Mouse (Mus musculus): ENCODE data around the gene Gpr153. TPM values are rescaled to one million over a fixed set of nuclear protein-coding genes. Genes with fewer than 3 reads are reported as not detected.
A peak's percentile ranks its signal among the peaks of the same experiment; 100 is the strongest.

The Gpr153 gene
- polyA plus RNA-seq, 1 experiment = 1.4 TPM

DNA sequence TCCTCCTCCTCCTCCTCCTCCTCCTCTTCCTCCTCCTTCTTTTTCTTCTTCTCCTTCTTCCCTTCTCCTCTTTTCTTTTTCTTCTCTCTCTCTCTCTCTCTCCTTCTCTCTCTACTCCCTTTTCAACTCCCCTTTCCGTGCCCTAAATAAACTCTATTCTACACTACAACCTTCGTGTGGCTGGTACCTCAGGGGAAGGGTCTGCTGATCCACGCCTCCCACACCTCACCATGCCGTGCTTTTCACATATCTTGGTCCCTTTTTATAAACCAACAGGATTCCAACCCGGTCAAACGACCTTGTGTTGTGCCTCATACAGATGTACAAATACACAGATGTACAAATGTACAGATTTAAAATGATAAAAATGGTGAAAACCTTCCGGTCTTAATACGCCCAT, 22.3 kb downstream of the Gpr153 start:
- H3K4me1 ChIP-seq (ENCODE audit: control insufficient read depth, insufficient read depth, low read length) = peaks cover 1% of the 10 kb centered on the region; the same call in 1 of the 2 replicates
- peak overlapping the region; percentile 94; the same call in 1 of the 2 replicates for H3K27ac ChIP-seq (ENCODE audit: control insufficient read depth, insufficient read depth, low read depth, low read length, poor library complexity)
- peak overlapping the region; percentile 95 for H3K4me3 ChIP-seq (replicated peaks; ENCODE audit: control insufficient read depth, low read depth, low read length)
- WGBS = 5% methylated on average over 8 of the region's 8 CpGs
- TF ChIP-seq CTCF (IDR thresholded peaks at IDR 0.05; ENCODE audit: control insufficient read depth, insufficient read depth, low read length) (no peak), POLR2A (IDR thresholded peaks at IDR 0.05; ENCODE audit: borderline replicate concordance, control insufficient read depth, low read depth, low read length) (no peak)

DNA sequence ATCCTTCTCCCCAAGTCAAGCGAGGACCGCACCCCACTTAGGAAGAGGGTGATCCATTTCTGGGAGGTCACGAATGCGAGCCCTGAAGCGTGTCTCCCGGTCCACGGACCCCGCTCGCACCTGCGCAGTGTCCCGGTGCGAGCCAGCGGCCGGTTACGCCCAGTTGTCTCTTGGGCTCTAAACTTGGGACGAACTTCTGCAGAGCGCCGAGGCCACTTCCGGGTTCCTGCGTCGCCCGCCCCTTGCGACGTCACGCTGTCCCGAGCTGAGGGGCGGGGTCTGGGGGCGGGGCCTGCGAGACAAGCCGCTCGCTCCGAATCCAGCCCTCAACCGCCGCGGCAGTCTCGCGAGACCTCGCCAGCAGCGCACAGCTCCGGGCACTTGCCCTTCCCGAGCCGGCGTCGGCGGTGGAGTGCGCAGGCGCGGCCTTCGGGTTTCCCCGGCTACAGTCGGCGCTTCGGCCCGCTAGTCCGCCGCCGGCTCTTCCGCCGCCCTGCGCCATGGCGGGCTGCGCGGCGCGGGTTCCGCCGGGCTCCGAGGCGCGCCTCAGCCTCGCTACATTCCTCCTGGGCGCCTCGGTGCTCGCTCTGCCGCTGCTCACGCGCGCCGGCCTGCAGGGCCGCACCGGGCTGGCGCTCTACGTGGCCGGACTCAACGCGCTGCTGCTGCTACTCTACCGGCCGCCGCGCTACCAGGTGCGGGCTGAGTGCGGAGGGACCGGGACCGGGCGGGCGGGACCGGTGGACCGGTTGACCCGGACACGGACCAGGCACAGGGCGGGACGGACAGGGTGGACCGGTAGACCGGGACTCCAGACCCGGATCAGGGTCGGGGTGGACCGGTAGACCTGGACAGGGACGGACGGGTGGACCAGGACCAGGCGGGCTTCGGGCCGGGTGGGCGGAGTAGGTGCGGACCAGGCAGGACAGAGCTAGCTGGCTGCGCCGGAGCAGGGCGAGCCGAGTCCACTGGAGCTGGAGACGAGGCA, 23.1 kb downstream of the Gpr153 start, which contains the start of gene Icmt:
Gene Icmt (plus strand): TSS at position 354 of the 988 bp plus-strand sequence.
- WGBS = under 1% methylated on average over 118 of the region's 119 CpGs
- Histone ChIP-seq H3K27ac (ENCODE audit: control insufficient read depth, insufficient read depth, low read depth, low read length, poor library complexity) (peak within 1 kb of the TSS; percentile 94), H3K4me3 (replicated peaks; ENCODE audit: control insufficient read depth, low read depth, low read length) (peak within 1 kb of the TSS; percentile 95), H3K4me1 (ENCODE audit: control insufficient read depth, insufficient read depth, low read length) (peaks cover 1% of the 10 kb centered on the region; the same call in 1 of the 2 replicates)
- peak; percentile 94; the same call in 1 of the 2 replicates for TF ChIP-seq POLR2A (IDR thresholded peaks at IDR 0.05; ENCODE audit: borderline replicate concordance, control insufficient read depth, low read depth, low read length)
- TF ChIP-seq CTCF (IDR thresholded peaks at IDR 0.05; ENCODE audit: control insufficient read depth, insufficient read depth, low read length) = 0 out of 2 replicates have a peak, but pooled peaks have one; percentile 4

DNA sequence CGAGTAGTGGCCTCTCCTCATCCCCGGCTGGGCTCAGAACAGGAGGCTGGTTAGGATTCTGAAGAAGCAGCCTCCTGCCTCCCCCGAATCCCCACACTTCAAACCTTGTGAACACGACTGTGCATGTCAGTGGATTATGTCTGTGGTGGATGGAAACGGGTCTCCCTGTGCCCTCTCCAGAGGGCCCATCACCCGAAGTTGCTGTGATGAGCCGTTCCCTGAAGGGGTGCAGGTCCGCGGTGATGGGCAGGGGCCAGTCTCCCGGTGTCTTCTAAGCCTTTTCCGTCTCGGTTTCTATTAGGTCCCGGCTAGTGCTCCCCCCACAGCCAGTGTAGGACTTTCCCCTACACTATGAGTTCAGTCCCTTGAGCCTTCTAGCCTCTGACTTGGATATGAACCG, 24.8 kb downstream of the Gpr153 start:
- TF ChIP-seq POLR2A (IDR thresholded peaks at IDR 0.05; ENCODE audit: borderline replicate concordance, control insufficient read depth, low read depth, low read length) (no peak), CTCF (IDR thresholded peaks at IDR 0.05; ENCODE audit: control insufficient read depth, insufficient read depth, low read length) (no peak)
- Histone ChIP-seq H3K4me3 (replicated peaks; ENCODE audit: control insufficient read depth, low read depth, low read length) (no peak overlapping the region), H3K27ac (ENCODE audit: control insufficient read depth, insufficient read depth, low read depth, low read length, poor library complexity) (no peak overlapping the region), H3K4me1 (ENCODE audit: control insufficient read depth, insufficient read depth, low read length) (peaks cover 1% of the 10 kb centered on the region; the same call in 1 of the 2 replicates)
- 88% methylated on average over 14 of the region's 14 CpGs for WGBS

GRCm38 (mm10) chr4:152300375-152300774, 26.3 kb downstream of the Gpr153 start:
- no peak overlapping the region for H3K4me3 ChIP-seq (replicated peaks; ENCODE audit: control insufficient read depth, low read depth, low read length)
- no peak overlapping the region for H3K27ac ChIP-seq (ENCODE audit: control insufficient read depth, insufficient read depth, low read depth, low read length, poor library complexity)
- 90% methylated on average over 8 of the region's 8 CpGs for WGBS
- TF ChIP-seq POLR2A (IDR thresholded peaks at IDR 0.05; ENCODE audit: borderline replicate concordance, control insufficient read depth, low read depth, low read length) (no peak), CTCF (IDR thresholded peaks at IDR 0.05; ENCODE audit: control insufficient read depth, insufficient read depth, low read length) (no peak)
- H3K4me1 ChIP-seq (ENCODE audit: control insufficient read depth, insufficient read depth, low read length) = peaks cover 1% of the 10 kb centered on the region; the same call in 1 of the 2 replicates

GRCm38 (mm10) chr4:152302012-152302411, 28.0 kb downstream of the Gpr153 start:
- WGBS = 86% methylated on average over 11 of the region's 11 CpGs
- H3K27ac ChIP-seq (ENCODE audit: control insufficient read depth, insufficient read depth, low read depth, low read length, poor library complexity) = no peak overlapping the region
- no peaks in the 10 kb centered on the region; the same call in 1 of the 2 replicates for H3K4me1 ChIP-seq (ENCODE audit: control insufficient read depth, insufficient read depth, low read length)
- TF ChIP-seq POLR2A (IDR thresholded peaks at IDR 0.05; ENCODE audit: borderline replicate concordance, control insufficient read depth, low read depth, low read length) (no peak), CTCF (IDR thresholded peaks at IDR 0.05; ENCODE audit: control insufficient read depth, insufficient read depth, low read length) (no peak)
- no peak overlapping the region for H3K4me3 ChIP-seq (replicated peaks; ENCODE audit: control insufficient read depth, low read depth, low read length)

GRCm38 (mm10) chr4:152303172-152303571, 29.1 kb downstream of the Gpr153 start:
- 94% methylated on average over 10 of the region's 10 CpGs for WGBS
- no peak for TF ChIP-seq POLR2A (IDR thresholded peaks at IDR 0.05; ENCODE audit: borderline replicate concordance, control insufficient read depth, low read depth, low read length)
- no peaks in the 10 kb centered on the region; the same call in 1 of the 2 replicates for H3K4me1 ChIP-seq (ENCODE audit: control insufficient read depth, insufficient read depth, low read length)
- no peak overlapping the region for H3K27ac ChIP-seq (ENCODE audit: control insufficient read depth, insufficient read depth, low read depth, low read length, poor library complexity)
- no peak overlapping the region for H3K4me3 ChIP-seq (replicated peaks; ENCODE audit: control insufficient read depth, low read depth, low read length)

GRCm38 (mm10) chr4:152304685-152305084, 30.7 kb downstream of the Gpr153 start:
- no peak for TF ChIP-seq POLR2A (IDR thresholded peaks at IDR 0.05; ENCODE audit: borderline replicate concordance, control insufficient read depth, low read depth, low read length)
- TF ChIP-seq CTCF (IDR thresholded peaks at IDR 0.05; ENCODE audit: control insufficient read depth, insufficient read depth, low read length) = no peak
- Histone ChIP-seq H3K4me3 (replicated peaks; ENCODE audit: control insufficient read depth, low read depth, low read length) (no peak overlapping the region), H3K27ac (ENCODE audit: control insufficient read depth, insufficient read depth, low read depth, low read length, poor library complexity) (no peak overlapping the region), H3K4me1 (ENCODE audit: control insufficient read depth, insufficient read depth, low read length) (no peaks in the 10 kb centered on the region; the same call in 1 of the 2 replicates)
- WGBS = 91% methylated on average over 6 of the region's 6 CpGs

DNA sequence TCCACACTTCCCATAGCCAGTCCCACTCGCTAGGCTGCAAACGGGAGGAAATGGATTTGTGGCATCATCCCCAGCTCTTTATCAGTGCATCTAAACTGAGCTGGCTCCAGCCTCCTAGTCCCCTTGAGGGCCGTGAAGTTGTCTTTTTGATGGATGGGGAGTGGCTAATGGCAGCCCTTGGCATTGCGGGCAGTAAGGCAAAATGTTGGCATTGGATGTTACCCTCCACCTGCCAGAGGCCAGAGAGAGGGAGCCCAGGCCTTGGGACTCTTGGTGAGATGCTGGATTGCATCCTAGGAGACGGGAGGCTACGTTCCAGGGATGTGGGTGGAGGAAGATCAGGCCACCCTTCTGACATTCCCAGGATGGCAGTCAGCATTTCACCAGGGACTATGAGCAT, 32.0 kb downstream of the Gpr153 start:
- Histone ChIP-seq H3K4me3 (replicated peaks; ENCODE audit: control insufficient read depth, low read depth, low read length) (no peak overlapping the region), H3K27ac (ENCODE audit: control insufficient read depth, insufficient read depth, low read depth, low read length, poor library complexity) (no peak overlapping the region), H3K4me1 (ENCODE audit: control insufficient read depth, insufficient read depth, low read length) (no peaks in the 10 kb centered on the region; the same call in 1 of the 2 replicates)
- 82% methylated on average over 6 of the region's 6 CpGs for WGBS
- TF ChIP-seq POLR2A (IDR thresholded peaks at IDR 0.05; ENCODE audit: borderline replicate concordance, control insufficient read depth, low read depth, low read length) (no peak), CTCF (IDR thresholded peaks at IDR 0.05; ENCODE audit: control insufficient read depth, insufficient read depth, low read length) (no peak)
